Mouse (Mus musculus) liver, adult 2 months (tissue): Measurements from ENCODE around the gene Fbxw11.

Source experiments
- CTCF ChIP-seq: fragments of 200-500 bp; IDR thresholded peaks from 2 replicates; pipeline ENCODE4 v1.5.1; 2011; ENCODE audit warnings: low read depth, low read length, control low read depth
- POLR2A ChIP-seq: fragments of 200-500 bp; IDR thresholded peaks from 2 replicates; pipeline ENCODE4 v1.6.1; 2011; ENCODE audit warnings: low read length, control low read depth; ENCODE audit not compliant: insufficient read depth; ENCODE audit errors: extremely low read depth

DNA sequence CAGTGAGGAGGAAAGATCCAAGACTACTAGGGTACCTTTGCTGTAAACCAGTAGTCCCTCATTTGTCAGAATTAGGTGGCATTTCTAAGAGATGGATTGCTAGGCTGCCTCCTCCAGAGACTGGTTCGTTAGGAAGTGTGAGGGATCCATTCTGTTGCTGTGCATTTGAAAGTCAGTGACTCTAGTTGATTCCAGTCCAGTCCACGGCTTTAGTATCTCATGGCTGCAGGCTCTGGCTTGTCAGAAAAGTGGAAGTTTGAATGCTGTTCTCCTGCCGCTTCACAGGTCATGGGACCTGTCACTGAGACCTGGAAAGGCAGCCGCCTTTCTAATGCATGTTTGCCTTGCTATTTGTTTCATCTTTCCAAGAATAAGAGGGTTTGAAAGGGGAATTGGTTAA is 74.4 kb downstream of the Fbxw11 start:
- no peak for TF ChIP-seq POLR2A
- no peak for TF ChIP-seq CTCF
